ENCODE assay signal across 9 mouse cellular contexts in the genomic region with DNA sequence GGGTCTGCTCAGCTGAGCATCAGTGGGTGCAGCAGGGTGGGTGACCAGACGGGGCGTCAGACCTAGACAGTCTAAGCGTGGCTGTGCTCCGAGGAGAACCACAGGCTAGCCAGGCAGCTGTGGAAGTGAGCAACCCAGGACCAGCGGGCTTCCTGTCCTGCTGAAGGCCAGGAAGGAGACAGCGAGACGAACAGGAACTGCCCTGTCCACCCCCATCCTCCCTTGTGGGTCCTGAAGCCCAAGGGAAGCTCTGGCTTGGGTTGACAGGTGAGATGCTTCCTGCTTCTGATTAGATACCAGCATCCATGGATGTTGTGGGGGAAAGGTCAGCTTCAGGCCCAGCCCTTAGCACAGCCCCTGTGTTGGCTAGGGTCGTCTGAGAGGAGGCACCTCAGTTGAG. TPM values are rescaled to one million over a fixed set of nuclear protein-coding genes. Genes with fewer than 3 reads are reported as not detected.
A peak's percentile ranks its signal among the peaks of the same experiment; 100 is the strongest.
DNase-seq lines count a peak whose midpoint lies in the region; ATAC-seq and TF ChIP-seq lines count a peak whose summit lies in the region.
"Had no signal": no experiment of that assay in that cellular context is flagged by ENCODE, and none has a peak within 500 bp of the region (broad histone marks: within the 10 kb centered on the region; RNA-seq: fewer than 3 reads in every experiment).

No protein-coding gene starts in this region.

- ATAC-seq in heart, embryonic 13.5 days (ENCODE audit: extremely low read depth, insufficient number of reproducible peaks, low FRiP score, low TSS enrichment), result no peak
- no peak for ATAC-seq in forebrain, embryonic 15.5 days (replicated peaks)
- no peak for ATAC-seq in inflammation-experienced regulatory T-cells, adult 6 months

- H3K27me3 ChIP-seq in heart, embryonic 13.5 days (replicated peaks), result no peaks in the 10 kb centered on the region
- no peaks in the 10 kb centered on the region for H3K27me3 ChIP-seq in ES-Bruce4 (ENCODE audit: control insufficient read depth, insufficient read depth, low read length, poor library complexity, severe bottlenecking)
- H3K27me3 ChIP-seq in forebrain, embryonic 15.5 days, result no peaks in the 10 kb centered on the region

- DNase-seq in heart, adult 9 months (ENCODE audit: low spot score in 2 of 2), result no peak
- DNase-seq in kidney, postnatal 14 days, result peak; percentile 68
- DNase-seq in thymus, adult 18-20 months, result no peak
- DNase-seq in lung, postnatal 10 days, result no peak

- H3K9me3 ChIP-seq in heart, embryonic 13.5 days, result no peaks in the 10 kb centered on the region
- no peaks in the 10 kb centered on the region for H3K9me3 ChIP-seq in ES-Bruce4 (replicated peaks; ENCODE audit: control insufficient read depth, insufficient read depth, low read length, poor library complexity, severe bottlenecking)
- no peaks in the 10 kb centered on the region for H3K9me3 ChIP-seq in forebrain, embryonic 15.5 days

- H3K4me2 ChIP-seq in heart, embryonic 13.5 days, result no peak overlapping the region
- H3K4me2 ChIP-seq in forebrain, embryonic 15.5 days (replicated peaks), result no peak overlapping the region

- H3K4me3 ChIP-seq in heart, embryonic 13.5 days, result no peak overlapping the region
- H3K4me3 ChIP-seq in ES-Bruce4 (ENCODE audit: low read depth, low read length), result no peak overlapping the region
- no peak overlapping the region for H3K4me3 ChIP-seq in forebrain, embryonic 15.5 days

- H3K36me3 ChIP-seq in heart, embryonic 13.5 days, result peaks cover 50% of the 10 kb centered on the region
- 0 out of 2 replicates have a peak, but pooled peaks cover 3% of the 10 kb centered on the region for H3K36me3 ChIP-seq in ES-Bruce4 (ENCODE audit: control insufficient read depth, insufficient read depth, low read length, poor library complexity, severe bottlenecking)
- H3K36me3 ChIP-seq in forebrain, embryonic 15.5 days, result peaks cover 41% of the 10 kb centered on the region

- TF ChIP-seq CTCF in ES-Bruce4 (IDR thresholded peaks at IDR 0.05; ENCODE audit: low read depth, low read length), result no peak

- peak overlapping the region; percentile 52; the same call in 1 of the 2 replicates for H3K9ac ChIP-seq in heart, embryonic 13.5 days
- H3K9ac ChIP-seq in ES-Bruce4 (ENCODE audit: low read depth, poor library complexity, severe bottlenecking), result no peak overlapping the region; the same call in 1 of the 2 replicates
- H3K9ac ChIP-seq in forebrain, embryonic 15.5 days (replicated peaks), result no peak overlapping the region
- H3K9ac ChIP-seq: liver, embryonic 14.5 days had no signal

- WGBS in heart, embryonic 13.5 days, result 62% methylated on average over 8 of the region's 8 CpGs
- WGBS in forebrain, embryonic 15.5 days, result 80% methylated on average over 8 of the region's 8 CpGs

- H3K27ac ChIP-seq in heart, embryonic 13.5 days (replicated peaks), result peak overlapping the region; percentile 70
- peak overlapping the region; percentile 40 for H3K27ac ChIP-seq in ES-Bruce4 (ENCODE audit: insufficient read depth, low read length)
- peak overlapping the region; percentile 41 for H3K27ac ChIP-seq in forebrain, embryonic 15.5 days (replicated peaks)
- H3K27ac ChIP-seq: liver, embryonic 14.5 days had no signal

- TF ChIP-seq EP300 in ES-Bruce4 (IDR thresholded peaks at IDR 0.05; ENCODE audit: insufficient read depth, low read depth, low read length), result no peak

- no peak for TF ChIP-seq POLR2A in ES-Bruce4 (IDR thresholded peaks at IDR 0.05; ENCODE audit: insufficient read depth, low read length)

- H3K4me1 ChIP-seq in heart, embryonic 13.5 days, result peaks cover 35% of the 10 kb centered on the region
- peaks cover 11% of the 10 kb centered on the region for H3K4me1 ChIP-seq in ES-Bruce4 (ENCODE audit: control insufficient read depth, insufficient read depth, low read length)
- H3K4me1 ChIP-seq in forebrain, embryonic 15.5 days, result peaks cover 45% of the 10 kb centered on the region

RNA-seq across cellular contexts. Expression of a gene that starts 13.3 kb away (rescaled TPM):
- 8.7 and 9.5 TPM in 2 replicates for polyA plus RNA-seq in heart, embryonic 13.5 days (2015; fragmentation: Nextera tagmentation; extraction: Ambion mirVana)
- polyA plus RNA-seq in ES-Bruce4 (2011; ENCODE audit: insufficient read depth, insufficient read length, low read depth, missing spikeins), result 19.3 and 21.2 TPM in 2 replicates
- 32.6 and 34.2 TPM in 2 replicates for polyA plus RNA-seq in forebrain, embryonic 15.5 days (2015; fragmentation: Nextera tagmentation; extraction: Ambion mirVana)
- polyA plus RNA-seq in inflammation-experienced regulatory T-cells, adult 6 months (2017; shearing (Covaris generic)), result 1 to 10 TPM; 4.6 to 5.8 (median 5.5) TPM

RNA-seq across cellular contexts. Expression of a gene that starts 24.6 kb away (rescaled TPM):
- polyA plus RNA-seq in heart, embryonic 13.5 days (2015; fragmentation: Nextera tagmentation; extraction: Ambion mirVana), result 6,383 and 6,386 TPM in 2 replicates
- polyA plus RNA-seq in ES-Bruce4 (2011; ENCODE audit: insufficient read depth, insufficient read length, low read depth, missing spikeins), result 3,823 and 4,237 TPM in 2 replicates
- polyA plus RNA-seq in forebrain, embryonic 15.5 days (2015; fragmentation: Nextera tagmentation; extraction: Ambion mirVana), result 16,767 and 16,970 TPM in 2 replicates
- polyA plus RNA-seq in inflammation-experienced regulatory T-cells, adult 6 months (2017; shearing (Covaris generic)), result over 10,000 TPM; 20,020 to 68,742 (median 52,499) TPM
